Mouse (Mus musculus) gastrocnemius, postnatal 36 days (tissue): ENCODE measurements around the gene Selenow. TPM values are rescaled to one million over a fixed set of nuclear protein-coding genes. Genes with fewer than 3 reads are reported as not detected.

Experiments
- DNase-seq, 2 experiments: peaks; one replicate each; pipeline ENCODE4 v3.0.0; 2022
- intact Hi-C: fragments of 180-260 bp; cut with DNase I; formaldehyde crosslinking; loops from one replicate; pipeline ENCODE4 v1.15.1; 2025
- total RNA-seq, 2 experiments: library from RNA; stranded (reverse); gene quantifications; 2 replicates each; pipeline ENCODE4 v1.2.3; 2021

Selenow gene
- total RNA-seq, 2 experiments from 2014 or later = 1,487 to 1,586 TPM

DNA sequence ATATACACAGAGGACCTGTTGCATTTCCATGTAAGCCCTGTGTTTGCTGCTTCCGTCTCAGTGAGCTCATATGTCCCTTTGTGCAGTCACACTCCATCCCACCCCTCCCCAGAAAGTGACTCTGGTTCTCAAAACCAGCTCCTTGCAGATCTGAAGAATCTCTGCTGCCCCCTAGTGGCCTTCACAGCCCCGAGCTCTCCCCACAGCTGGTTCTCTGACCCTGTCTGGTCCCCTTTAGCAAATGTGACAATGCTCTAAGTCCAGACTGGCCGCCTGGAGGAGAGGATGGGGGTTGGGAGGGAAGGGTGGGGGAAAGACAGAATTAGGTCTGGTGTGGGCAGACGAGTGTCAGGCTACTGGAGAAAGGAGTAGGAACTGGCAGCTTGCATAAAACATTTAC lies 10.0 kb downstream of the Selenow start:
- DNase-seq = peak; percentile 42 to 52

DNA sequence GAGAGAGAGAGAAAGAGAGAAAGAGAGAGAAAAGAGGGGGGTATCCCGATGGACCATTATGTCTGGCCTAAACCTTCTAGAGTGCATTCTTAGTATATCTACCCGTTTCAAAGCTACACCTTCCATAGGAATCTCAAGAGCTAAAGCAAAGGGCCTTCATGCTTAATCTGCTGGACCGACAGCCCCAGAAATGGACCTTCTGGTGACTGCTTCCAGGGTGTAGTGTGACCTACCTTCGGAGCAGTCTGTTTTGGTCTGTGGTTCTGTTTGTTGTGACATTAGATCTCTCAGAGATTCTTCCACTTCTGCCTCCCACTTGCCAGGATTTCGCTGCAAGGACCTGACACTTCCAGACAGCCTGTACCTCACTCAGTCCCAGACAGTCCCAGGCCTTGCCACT lies 11.7 kb downstream of the Selenow start:
- no peak for DNase-seq
- intact Hi-C loops = no loop called here

More for the DNA sequence above, 10.0 kb downstream of the Selenow start:
- intact Hi-C loops = no loop called here

DNA sequence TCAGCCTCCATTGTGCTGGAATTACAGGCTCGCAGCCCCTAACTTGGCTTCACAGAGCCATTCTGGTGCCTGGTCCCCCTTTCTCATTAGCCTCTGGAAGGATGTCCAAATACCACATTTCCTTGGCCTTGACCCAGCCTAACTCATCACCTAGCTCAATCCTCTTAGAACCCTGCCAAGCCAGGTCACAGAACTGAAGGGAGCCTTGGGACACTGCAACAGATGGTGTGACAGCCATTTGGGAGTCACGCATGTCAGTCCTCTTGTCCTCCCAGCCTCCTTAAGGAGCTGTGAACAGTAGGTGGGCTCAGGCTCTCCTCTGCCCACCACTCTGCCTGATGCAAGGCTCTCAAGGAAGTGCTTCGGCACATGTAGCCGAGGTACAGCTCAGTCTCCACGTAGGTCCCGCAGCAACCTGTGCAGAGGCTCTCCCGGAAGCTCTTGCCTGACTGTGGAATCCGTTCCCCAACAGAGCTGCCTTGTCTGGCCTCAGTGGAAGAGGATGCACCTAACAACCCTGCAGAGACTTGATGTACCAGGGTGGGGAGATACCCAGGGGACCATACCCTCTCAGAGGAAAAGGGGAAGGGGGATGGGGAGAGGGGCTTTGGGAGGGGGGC lies 14.1 kb downstream of the Selenow start:
- no peak for DNase-seq
- intact Hi-C loops = no loop called here

DNA sequence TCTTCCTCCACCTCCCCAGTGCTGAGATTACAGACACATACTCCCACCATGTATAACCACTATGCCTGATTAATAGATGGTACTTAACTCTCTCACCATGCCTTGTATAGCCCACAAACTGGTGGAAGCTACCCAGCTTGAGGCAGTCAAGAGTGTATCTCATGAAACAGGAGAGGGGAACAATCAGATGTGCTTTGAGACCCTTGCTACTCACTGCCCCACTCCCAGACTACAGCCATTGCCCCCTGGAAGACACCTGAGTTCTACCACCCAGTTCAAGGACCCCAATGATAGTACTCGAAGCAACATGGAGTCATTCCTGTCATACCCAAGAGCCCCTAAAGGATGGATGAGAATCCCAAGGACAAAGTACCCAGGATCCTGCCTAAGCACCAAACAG lies 15.6 kb downstream of the Selenow start:
- no peak for DNase-seq
- intact Hi-C loops = no loop called here

DNA sequence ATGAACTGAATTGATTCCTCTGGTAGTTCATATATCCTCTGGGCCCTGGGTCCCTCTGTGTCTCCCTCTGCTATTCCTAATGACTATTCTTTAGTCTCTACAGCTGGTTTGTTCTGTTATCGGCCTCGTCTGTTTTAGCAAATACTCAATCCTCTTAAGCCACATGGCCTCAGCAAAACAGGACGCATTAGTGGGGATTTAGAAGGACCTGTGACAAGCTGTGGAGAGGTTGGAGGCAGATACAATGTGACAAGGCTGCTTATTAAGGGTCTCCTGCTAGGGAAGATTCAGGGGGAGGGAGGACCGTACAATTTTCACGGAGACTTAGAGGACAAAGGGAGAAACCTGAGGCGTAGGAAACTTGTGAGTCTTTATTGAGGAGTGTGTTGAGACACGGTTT lies 16.3 kb downstream of the Selenow start:
- no peak for DNase-seq
- intact Hi-C loops = no loop called here

DNA sequence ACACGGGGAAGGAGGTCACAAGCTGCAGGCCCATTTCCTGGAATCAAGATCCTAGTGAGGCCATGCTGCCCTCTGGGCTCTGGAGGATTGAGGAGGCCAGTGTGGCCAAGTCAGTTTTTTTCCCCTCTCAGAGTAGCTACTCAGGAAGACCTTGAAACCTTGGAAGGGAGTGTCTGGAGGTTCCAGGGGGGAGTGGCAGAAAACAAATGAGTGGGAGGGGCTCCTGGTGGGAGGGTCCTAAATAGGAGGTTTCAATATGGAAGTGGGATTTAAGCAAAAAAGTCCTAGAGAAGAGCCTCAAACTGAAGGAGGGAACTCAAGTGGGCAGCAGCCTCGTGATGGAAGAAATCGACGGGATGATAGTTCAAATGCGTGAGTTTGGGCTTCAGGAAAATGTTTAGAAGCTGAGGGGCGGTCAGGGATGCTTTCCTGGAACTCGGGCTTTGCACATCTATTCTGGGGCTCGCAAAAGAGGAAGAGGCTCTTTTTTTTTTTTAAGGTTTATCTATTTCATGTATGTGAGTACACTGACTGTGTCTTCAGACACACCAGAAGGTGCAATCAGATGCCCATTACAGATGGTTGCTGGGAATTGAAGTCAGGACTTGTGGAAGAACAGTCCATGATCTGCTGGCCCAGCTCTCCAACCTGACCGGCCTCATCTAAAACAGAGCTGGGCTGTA lies 20.7 kb downstream of the Selenow start:
- DNase-seq = no peak
- intact Hi-C loops = no loop called here

DNA sequence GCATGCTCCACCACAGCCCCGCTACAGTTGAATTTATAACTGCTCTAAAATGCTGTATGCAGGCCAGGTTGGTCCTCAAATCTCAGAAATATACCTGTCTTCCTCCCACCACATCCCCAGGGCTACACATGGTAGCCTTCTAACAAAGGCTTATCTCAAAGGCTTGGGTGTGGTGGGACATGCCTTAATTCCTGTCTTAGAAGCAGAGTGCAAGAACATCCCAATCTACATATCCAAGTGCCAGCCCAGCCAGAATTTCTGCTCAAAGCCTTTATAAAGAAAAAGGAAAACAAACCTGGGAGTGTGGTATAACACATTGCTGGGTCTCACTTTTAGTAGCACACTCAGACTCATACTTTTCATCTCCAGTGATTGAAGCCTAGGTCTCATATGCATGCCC lies 28.0 kb downstream of the Selenow start:
- DNase-seq = no peak
- intact Hi-C loops = loop anchor here (10.0 kb wide), 1 partner anchor 59 kb away; the partner anchor contains the start of gene Obox6

DNA sequence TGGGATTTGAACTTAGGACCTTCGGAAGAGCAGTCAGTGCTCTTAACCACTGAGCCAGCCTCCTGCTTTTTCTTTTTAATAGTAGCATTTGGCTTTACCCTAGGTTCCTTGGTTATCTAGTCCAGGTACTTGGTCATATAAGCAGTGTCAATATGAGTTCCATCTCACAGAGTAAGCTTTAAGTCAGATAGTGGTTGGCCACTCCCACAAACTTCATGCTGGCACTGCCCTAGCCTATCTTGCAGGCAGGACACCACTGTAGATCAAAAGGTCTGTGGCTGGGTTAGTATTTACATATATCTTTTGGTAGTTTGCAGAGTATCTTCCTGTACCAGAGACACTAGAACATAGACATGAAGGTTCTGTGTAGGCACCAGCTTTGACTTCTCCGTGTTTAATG lies 38.1 kb downstream of the Selenow start:
- intact Hi-C loops = no loop called here
- no peak for DNase-seq

DNA sequence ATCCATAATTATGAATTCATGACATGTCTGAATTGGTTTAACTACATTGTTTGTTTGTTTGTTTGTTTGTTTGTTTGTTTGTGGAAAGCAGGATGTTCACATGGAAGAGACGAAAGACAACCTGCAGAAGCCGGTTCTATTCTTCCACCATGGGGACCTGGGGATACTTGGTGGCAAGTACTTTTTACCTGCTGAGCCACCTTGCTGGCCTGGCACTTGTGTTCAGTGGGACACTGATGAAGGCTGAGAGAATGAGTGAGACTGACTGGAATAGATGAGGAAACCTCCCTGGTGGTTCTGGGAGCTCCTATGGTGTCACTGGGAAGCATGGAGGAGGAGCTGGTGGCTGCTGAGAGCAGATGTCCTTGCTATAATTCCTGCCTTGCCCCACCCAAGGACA lies 39.9 kb downstream of the Selenow start, which contains the start of gene Crxos:
Crxos (plus strand) TSS at position 301 of the 400 bp plus-strand sequence.
- intact Hi-C loops = no loop called here
- no peak for DNase-seq

DNA sequence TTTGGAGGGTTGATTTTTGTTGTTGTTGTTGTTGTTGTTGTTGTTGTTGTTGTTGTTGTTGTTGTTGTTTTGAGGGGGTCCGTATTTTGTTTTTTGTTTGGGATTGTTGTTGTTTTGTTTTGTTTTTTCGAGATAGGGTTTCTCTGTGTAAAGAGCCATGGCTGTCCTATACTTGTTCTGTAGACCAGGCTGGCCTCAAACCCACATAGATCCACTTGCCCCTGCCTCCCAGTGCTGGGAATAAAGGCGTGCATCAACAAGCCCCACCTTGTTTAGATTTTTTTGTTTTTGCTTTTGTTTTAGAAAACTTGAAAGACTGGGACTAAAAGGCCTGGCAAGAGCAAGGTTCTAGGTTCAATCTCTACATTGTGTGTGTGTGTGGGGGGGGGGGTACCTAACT lies 40.4 kb downstream of the Selenow start:
- DNase-seq = no peak
- intact Hi-C loops = no loop called here

DNA sequence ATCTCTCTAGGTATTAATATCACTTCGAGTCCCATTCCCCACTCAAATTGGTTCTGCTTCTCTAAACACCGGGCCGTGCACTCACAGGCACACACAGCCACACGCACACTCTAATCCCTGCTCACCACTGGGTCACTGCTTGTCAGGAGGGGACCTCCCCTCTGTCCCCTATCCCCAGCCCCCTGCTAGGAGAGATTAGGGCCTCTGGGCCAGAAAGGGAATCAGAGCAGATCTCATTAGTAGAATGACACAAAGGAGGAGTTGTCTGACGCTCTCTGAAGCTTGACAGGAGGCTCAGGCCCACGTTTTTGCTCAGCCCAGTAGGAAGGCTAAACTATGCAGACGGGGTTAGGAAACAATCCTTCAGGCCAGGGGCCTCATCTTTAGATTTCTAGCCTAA lies 40.8 kb downstream of the Selenow start:
- intact Hi-C loops = no loop called here

DNA sequence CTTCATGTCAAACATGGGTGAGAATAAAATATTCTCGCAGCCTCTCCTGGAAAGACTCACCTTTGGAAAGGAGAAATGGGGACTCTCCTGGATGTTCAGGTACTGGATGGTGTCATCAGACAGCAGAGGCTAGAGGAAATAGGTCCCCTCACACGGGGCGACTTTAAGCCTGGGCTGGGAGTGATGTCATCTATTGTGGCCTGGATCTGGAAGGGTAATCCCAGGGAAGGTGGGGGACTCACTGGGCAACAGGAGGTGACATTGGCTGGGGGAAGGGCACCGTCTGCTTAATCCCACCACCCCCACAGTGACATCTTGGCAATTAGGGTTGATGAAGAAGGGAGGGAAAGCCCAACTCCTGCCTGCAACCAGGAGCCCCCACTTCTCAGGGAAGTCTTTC lies 42.4 kb downstream of the Selenow start, which contains the start of gene Crx:
Crx (minus strand) TSS at position 213 of the 400 bp plus-strand sequence.
- DNase-seq = no peak
- intact Hi-C loops = no loop called here

More for the DNA sequence above, 40.8 kb downstream of the Selenow start:
- no peak for DNase-seq

Other genes with a start within 250 kb of the Selenow start
- gene Obox5, start 172.3 kb downstream of the Selenow start, total RNA-seq = not detected
- gene Obox6, start 82.7 kb downstream of the Selenow start, total RNA-seq = not detected
- not detected for gene Crx, start 42.4 kb downstream of the Selenow start, total RNA-seq
- gene Crxos, start 39.8 kb downstream of the Selenow start, total RNA-seq = not detected
- gene Nop53, start 23.7 kb upstream of the Selenow start, total RNA-seq = 10 to 100 TPM; 81.3 to 97.1 TPM
- 10 to 100 TPM; 40.8 to 47.9 TPM for gene Ehd2, start 45.2 kb upstream of the Selenow start, total RNA-seq
- gene Bicra, start 125.5 kb upstream of the Selenow start, total RNA-seq = 1 to 10 TPM; 4.5 to 6.6 TPM
- not detected for gene Zfp541, start 139.4 kb upstream of the Selenow start, total RNA-seq
- 100 to 1,000 TPM in 1 of 2 experiments, 10 to 100 TPM in 1; 92.4 to 109 TPM for gene Napa, start 176.1 kb upstream of the Selenow start, total RNA-seq
- 10 to 100 TPM; 10.8 to 11.3 TPM for gene Kptn, start 197.5 kb upstream of the Selenow start, total RNA-seq
- under 1 TPM; 0.12 to 0.13 TPM for gene Slc8a2, start 207.4 kb upstream of the Selenow start, total RNA-seq